Mouse (Mus musculus) cerebellum, adult 2 months (tissue): ENCODE results near the gene Pde11a.

Experiments
- CTCF ChIP-seq: fragments of 200-500 bp; IDR thresholded peaks from 2 replicates; pipeline ENCODE4 v1.5.1; 2011; ENCODE audit warnings: low read depth, mild to moderate bottlenecking, control low read depth, low read length, moderate library complexity, borderline replicate concordance; ENCODE audit not compliant: insufficient read depth
- POLR2A ChIP-seq: fragments of 200-500 bp; IDR thresholded peaks from 2 replicates; pipeline ENCODE4 v1.6.1; 2011; ENCODE audit warnings: low read length, control low read depth, borderline replicate concordance; ENCODE audit not compliant: insufficient read depth

- no peak for TF ChIP-seq CTCF
- no peak for TF ChIP-seq POLR2A
Observed at GRCm38 (mm10) chr2:76080549-76080948, 258.0 kb downstream of the Pde11a start.
